23 mouse cellular contexts compared by ENCODE assay signal in the genomic region with DNA sequence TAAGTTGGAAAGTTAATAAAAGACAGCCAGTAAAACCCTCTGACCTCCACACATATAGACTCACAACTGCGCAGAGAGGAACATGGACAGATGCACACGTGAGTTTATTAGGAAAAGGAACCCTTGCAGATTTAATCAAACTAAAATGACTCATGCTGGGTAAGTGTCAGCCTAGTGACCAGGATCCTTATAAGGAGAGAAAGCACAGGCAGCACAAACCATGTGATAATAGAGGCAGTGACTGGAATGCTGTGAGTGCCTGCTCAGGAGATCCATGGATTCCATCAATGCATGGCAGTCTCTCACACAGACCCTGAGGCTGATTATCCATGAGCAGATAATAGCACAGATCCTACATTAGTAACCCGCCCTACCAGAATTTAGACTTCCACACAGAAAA.
DNase-seq lines count a peak whose midpoint lies in the region; ATAC-seq and TF ChIP-seq lines count a peak whose summit lies in the region.
"Had no signal": no experiment of that assay in that cellular context is flagged by ENCODE, and none has a peak within 500 bp of the region (broad histone marks: within the 10 kb centered on the region; RNA-seq: fewer than 3 reads in every experiment).

No protein-coding gene starts in this region.

- no peak for TF ChIP-seq CTCF in lung, postnatal 0 days (IDR thresholded peaks at IDR 0.05)
- no peak for TF ChIP-seq CTCF in lung, adult 2 months (IDR thresholded peaks at IDR 0.05; ENCODE audit: insufficient read depth, low read length)

- H3K4me1 ChIP-seq in heart, embryonic 16.5 days (ENCODE audit: control insufficient read depth, insufficient read depth, low read length), result no peaks in the 10 kb centered on the region
- 0 out of 2 replicates have a peak, but pooled peaks cover 3% of the 10 kb centered on the region for H3K4me1 ChIP-seq in heart, embryonic 12.5 days (replicated peaks)
- no peaks in the 10 kb centered on the region for H3K4me1 ChIP-seq in lung, postnatal 0 days (ENCODE audit: insufficient read depth, low read depth, low read length)
- H3K4me1 ChIP-seq in lung, adult 2 months (ENCODE audit: control insufficient read depth, insufficient read depth, low read length), result no peaks in the 10 kb centered on the region; the same call in 1 of the 2 replicates
- H3K4me1 ChIP-seq in intestine, embryonic 16.5 days (ENCODE audit: control insufficient read depth, insufficient read depth, low read length), result no peaks in the 10 kb centered on the region
- H3K4me1 ChIP-seq in forebrain, embryonic 16.5 days (replicated peaks; ENCODE audit: control insufficient read depth, insufficient read depth, low read length), result no peaks in the 10 kb centered on the region
- H3K4me1 ChIP-seq: forebrain, embryonic 13.5 days; limb, embryonic 13.5 days; liver, embryonic 12.5 days; neural tube, embryonic 12.5 days had no signal

- TF ChIP-seq POLR2A in lung, adult 2 months (IDR thresholded peaks at IDR 0.05; ENCODE audit: borderline replicate concordance, extremely low read depth, low read depth, low read length), result no peak

- DNase-seq in lung, postnatal 0 days (ENCODE audit: low spot score), result peak; percentile 15
- DNase-seq in lung, adult 2 months, result no peak
- DNase-seq in thymus, postnatal 36 days, result no peak
- no peak for DNase-seq in right cerebral cortex, postnatal 36 days (ENCODE audit: low spot score in 2 of 2)
- DNase-seq: cerebellum, adult 11 months; cerebellum, postnatal 14 days; gastrocnemius, adult 2 months; kidney, adult 18-20 months; kidney, postnatal 4 days; midbrain, embryonic 14.5 days; retina, postnatal 1 day; right cerebral cortex, postnatal 25 days; thymus, postnatal 4 days had no signal

- 63% methylated on average over 3 of the region's 3 CpGs for WGBS in heart, embryonic 16.5 days
- 59% methylated on average over 3 of the region's 3 CpGs for WGBS in heart, embryonic 12.5 days
- WGBS in lung, postnatal 0 days, result 74% methylated on average over 3 of the region's 3 CpGs
- WGBS in lung, adult 2 months, result 70% methylated on average over 3 of the region's 3 CpGs
- WGBS in intestine, embryonic 16.5 days, result 65% methylated on average over 3 of the region's 3 CpGs
- WGBS in forebrain, embryonic 16.5 days, result 86% methylated on average over 3 of the region's 3 CpGs

- H3K9me3 ChIP-seq in heart, embryonic 16.5 days (replicated peaks; ENCODE audit: control insufficient read depth, low read length), result no peaks in the 10 kb centered on the region
- no peaks in the 10 kb centered on the region for H3K9me3 ChIP-seq in heart, embryonic 12.5 days (replicated peaks)
- H3K9me3 ChIP-seq in lung, postnatal 0 days (ENCODE audit: low read length), result no peaks in the 10 kb centered on the region
- H3K9me3 ChIP-seq in intestine, embryonic 16.5 days (ENCODE audit: control insufficient read depth, low read length), result no peaks in the 10 kb centered on the region
- H3K9me3 ChIP-seq in forebrain, embryonic 16.5 days (ENCODE audit: control insufficient read depth, low read length), result no peaks in the 10 kb centered on the region
- H3K9me3 ChIP-seq: forebrain, embryonic 13.5 days; heart, embryonic 15.5 days; limb, embryonic 13.5 days; liver, embryonic 12.5 days; neural tube, embryonic 12.5 days had no signal

- TF ChIP-seq EP300 in lung, postnatal 0 days (IDR thresholded peaks at IDR 0.05), result 0 out of 2 replicates have a peak, but pooled peaks have one; percentile 32

- H3K9ac ChIP-seq in heart, embryonic 16.5 days (ENCODE audit: low read length), result no peak overlapping the region
- H3K9ac ChIP-seq in heart, embryonic 12.5 days, result no peak overlapping the region
- H3K9ac ChIP-seq in lung, postnatal 0 days (replicated peaks; ENCODE audit: low read depth), result no peak overlapping the region
- H3K9ac ChIP-seq in intestine, embryonic 16.5 days (ENCODE audit: low read depth, low read length), result no peak overlapping the region
- H3K9ac ChIP-seq in forebrain, embryonic 16.5 days (replicated peaks; ENCODE audit: low read depth, low read length), result no peak overlapping the region
- H3K9ac ChIP-seq: forebrain, embryonic 13.5 days; heart, embryonic 15.5 days; limb, embryonic 13.5 days; liver, embryonic 12.5 days; neural tube, embryonic 12.5 days had no signal

- no peak overlapping the region for H3K27ac ChIP-seq in heart, embryonic 16.5 days (ENCODE audit: low read length)
- H3K27ac ChIP-seq in heart, embryonic 12.5 days (ENCODE audit: poor library complexity, severe bottlenecking), result no peak overlapping the region
- H3K27ac ChIP-seq in lung, postnatal 0 days (ENCODE audit: low read length), result no peak overlapping the region
- 0 out of 2 replicates have a peak overlapping the region, but pooled peaks have one; percentile 19 for H3K27ac ChIP-seq in intestine, embryonic 16.5 days (ENCODE audit: low read length)
- H3K27ac ChIP-seq in forebrain, embryonic 16.5 days (ENCODE audit: low read length), result no peak overlapping the region
- H3K27ac ChIP-seq: forebrain, embryonic 13.5 days; gastrocnemius, adult 2 months; heart, embryonic 15.5 days; hindbrain, postnatal 0 days; limb, embryonic 13.5 days; liver, embryonic 12.5 days; neural tube, embryonic 12.5 days had no signal

- peak; percentile 55; the same call in 1 of the 2 replicates for ATAC-seq in heart, embryonic 16.5 days (replicated peaks; ENCODE audit: extremely low read depth, insufficient read depth, low FRiP score)
- no peak for ATAC-seq in heart, embryonic 12.5 days (ENCODE audit: insufficient number of reproducible peaks, low FRiP score)
- ATAC-seq in lung, postnatal 0 days, result peak; percentile 69; the same call in 1 of the 2 replicates
- peak; percentile 63 for ATAC-seq in intestine, embryonic 16.5 days
- ATAC-seq in forebrain, embryonic 16.5 days, result no peak
- ATAC-seq: forebrain, embryonic 13.5 days; hindbrain, postnatal 0 days; liver, embryonic 12.5 days had no signal

- H3K4me2 ChIP-seq in heart, embryonic 16.5 days (ENCODE audit: low read depth, low read length), result no peak overlapping the region
- no peak overlapping the region for H3K4me2 ChIP-seq in heart, embryonic 12.5 days
- no peak overlapping the region for H3K4me2 ChIP-seq in lung, postnatal 0 days (replicated peaks; ENCODE audit: low read depth, low read length)
- no peak overlapping the region for H3K4me2 ChIP-seq in intestine, embryonic 16.5 days (ENCODE audit: low read depth, low read length)
- no peak overlapping the region for H3K4me2 ChIP-seq in forebrain, embryonic 16.5 days (ENCODE audit: low read length)
- H3K4me2 ChIP-seq: forebrain, embryonic 13.5 days; heart, embryonic 15.5 days; limb, embryonic 13.5 days; liver, embryonic 12.5 days; neural tube, embryonic 12.5 days had no signal

- H3K36me3 ChIP-seq in heart, embryonic 16.5 days (ENCODE audit: control insufficient read depth, insufficient read depth), result no peaks in the 10 kb centered on the region
- H3K36me3 ChIP-seq in heart, embryonic 12.5 days, result no peaks in the 10 kb centered on the region
- H3K36me3 ChIP-seq in lung, postnatal 0 days (ENCODE audit: insufficient read depth, low read length), result no peaks in the 10 kb centered on the region
- no peaks in the 10 kb centered on the region for H3K36me3 ChIP-seq in intestine, embryonic 16.5 days (ENCODE audit: control insufficient read depth, insufficient read depth, low read length)
- no peaks in the 10 kb centered on the region for H3K36me3 ChIP-seq in forebrain, embryonic 16.5 days (ENCODE audit: control insufficient read depth, insufficient read depth)
- H3K36me3 ChIP-seq: heart, embryonic 15.5 days; limb, embryonic 13.5 days; liver, embryonic 12.5 days; neural tube, embryonic 12.5 days had no signal

- H3K4me3 ChIP-seq in heart, embryonic 16.5 days (ENCODE audit: low read length), result no peak overlapping the region
- no peak overlapping the region for H3K4me3 ChIP-seq in heart, embryonic 12.5 days
- H3K4me3 ChIP-seq in lung, postnatal 0 days (ENCODE audit: low read depth, low read length), result no peak overlapping the region
- H3K4me3 ChIP-seq in lung, adult 2 months (replicated peaks; ENCODE audit: extremely low read depth, low read depth, low read length), result no peak overlapping the region
- H3K4me3 ChIP-seq in intestine, embryonic 16.5 days (ENCODE audit: low read length), result no peak overlapping the region
- no peak overlapping the region for H3K4me3 ChIP-seq in forebrain, embryonic 16.5 days (replicated peaks; ENCODE audit: low read length)
- H3K4me3 ChIP-seq: forebrain, embryonic 13.5 days; gastrocnemius, adult 2 months; heart, embryonic 15.5 days; limb, embryonic 13.5 days; liver, embryonic 12.5 days; neural tube, embryonic 12.5 days had no signal

- no peaks in the 10 kb centered on the region for H3K27me3 ChIP-seq in heart, embryonic 16.5 days (ENCODE audit: control insufficient read depth, insufficient read depth, low read length)
- no peaks in the 10 kb centered on the region for H3K27me3 ChIP-seq in heart, embryonic 12.5 days (replicated peaks)
- H3K27me3 ChIP-seq in lung, postnatal 0 days (replicated peaks; ENCODE audit: insufficient read depth, low read length), result no peaks in the 10 kb centered on the region
- H3K27me3 ChIP-seq in intestine, embryonic 16.5 days (replicated peaks; ENCODE audit: control insufficient read depth, insufficient read depth, low read length), result no peaks in the 10 kb centered on the region
- H3K27me3 ChIP-seq in forebrain, embryonic 16.5 days (replicated peaks; ENCODE audit: control insufficient read depth, insufficient read depth, low read length), result no peaks in the 10 kb centered on the region
- H3K27me3 ChIP-seq: forebrain, embryonic 13.5 days; heart, embryonic 15.5 days; limb, embryonic 13.5 days; liver, embryonic 12.5 days; neural tube, embryonic 12.5 days had no signal

Comparison
In these comparisons a context has a peak if more than half of its experiments do, and no peak if none do; other contexts are left out.
1. ATAC-seq: peak in heart, embryonic 16.5 days (single experiment), lung, postnatal 0 days (single experiment) and intestine, embryonic 16.5 days (single experiment); none in heart, embryonic 12.5 days (single experiment) and forebrain, embryonic 16.5 days (single experiment).